Mouse (Mus musculus) lung, embryonic 15.5 days (tissue): ENCODE results near the gene Tenm4. TPM values are rescaled to one million over a fixed set of nuclear protein-coding genes. Genes with fewer than 3 reads are reported as not detected.
A peak's percentile ranks its signal among the peaks of the same experiment; 100 is the strongest.

Experiments used
- ATAC-seq: fragments of 200-750 bp; cut with Nextera tagmentation; 2 replicates; pipeline ENCODE4 v1.8.0; 2017; ENCODE audit warnings: moderate number of reproducible peaks, borderline replicate concordance; ENCODE audit not compliant: low FRiP score, low TSS enrichment; ENCODE audit errors: extremely low read depth
- H3K27ac ChIP-seq: fragments of 300-500 bp; sonication (generic); 2 replicates; pipeline ENCODE4 v1.5.1; 2015; ENCODE audit warnings: moderate library complexity, mild to moderate bottlenecking, inconsistent platforms
- H3K27me3 ChIP-seq: fragments of 300-500 bp; sonication (generic); 2 replicates; pipeline ENCODE4 v1.6.1; 2015; ENCODE audit warnings: inconsistent platforms
- H3K36me3 ChIP-seq: fragments of 300-500 bp; sonication (generic); 2 replicates; pipeline ENCODE4 v1.6.1; 2015; ENCODE audit warnings: inconsistent platforms
- H3K4me1 ChIP-seq: fragments of 300-500 bp; sonication (generic); 2 replicates; pipeline ENCODE4 v1.6.1; 2015; ENCODE audit warnings: inconsistent platforms
- H3K4me2 ChIP-seq: fragments of 300-500 bp; sonication (generic); 2 replicates; pipeline ENCODE4 v1.6.1; 2015; ENCODE audit warnings: inconsistent platforms, mild to moderate bottlenecking, moderate library complexity
- H3K4me3 ChIP-seq: fragments of 300-500 bp; sonication (generic); 2 replicates; pipeline ENCODE4 v1.5.1; 2015; ENCODE audit warnings: mild to moderate bottlenecking, inconsistent platforms
- H3K9ac ChIP-seq: fragments of 300-500 bp; sonication (generic); 2 replicates; pipeline ENCODE4 v1.6.1; 2015; ENCODE audit warnings: inconsistent platforms
- H3K9me3 ChIP-seq: fragments of 300-500 bp; sonication (generic); 2 replicates; pipeline ENCODE4 v1.6.1; 2016; ENCODE audit warnings: inconsistent platforms
- WGBS: fragments of 180-500 bp; shearing (Covaris S2); methylation state at CpG from one replicate; pipeline ENCODE4 v1.1.7; 2015; 5-methylcytosine and 5-hydroxymethylcytosine counted together
- polyA plus RNA-seq: library from polyadenylated mRNA; unstranded; fragments of >200 nt; fragmentation: Nextera tagmentation; extraction: Ambion mirVana; gene quantifications from 2 replicates; pipeline ENCODE4 v1.2.1, GENCODE M21; 2015

Tenm4 gene
- polyA plus RNA-seq, 1 experiment from 2014 or later: 22.1 TPM

GRCm38 (mm10) chr7:96207071-96207470 lies 36.0 kb downstream of the Tenm4 start:
- Histone ChIP-seq H3K4me3 (no peak overlapping the region), H3K9ac (no peak overlapping the region), H3K27me3 (peaks cover 14% of the 10 kb centered on the region), H3K9me3 (no peaks in the 10 kb centered on the region), H3K36me3 (no peaks in the 10 kb centered on the region), H3K27ac (no peak overlapping the region), H3K4me2 (no peak overlapping the region), H3K4me1 (peaks cover 16% of the 10 kb centered on the region)
- 73% methylated on average over 3 of the region's 3 CpGs for WGBS
- no peak for ATAC-seq

- H3K27ac ChIP-seq: peak overlapping the region; percentile 56
- no peaks in the 10 kb centered on the region for H3K9me3 ChIP-seq
- peaks cover 25% of the 10 kb centered on the region for H3K27me3 ChIP-seq
- H3K4me1 ChIP-seq: peaks cover 36% of the 10 kb centered on the region
- ATAC-seq: peak; percentile 71
- peak overlapping the region; percentile 70 for H3K9ac ChIP-seq
- under 1% methylated on average over 59 of the region's 75 CpGs for WGBS
- no peaks in the 10 kb centered on the region for H3K36me3 ChIP-seq
- H3K4me3 ChIP-seq: peak overlapping the region; percentile 58
- peak overlapping the region; percentile 99 for H3K4me2 ChIP-seq
Observed at GRCm38 (mm10) chr7:96209783-96210524, 38.9 kb downstream of the Tenm4 start.

- peak; percentile 58 for ATAC-seq
- peak overlapping the region; percentile 70 for H3K9ac ChIP-seq
- peak overlapping the region; percentile 99 for H3K4me2 ChIP-seq
- peak overlapping the region; percentile 58 for H3K4me3 ChIP-seq
- peaks cover 25% of the 10 kb centered on the region for H3K27me3 ChIP-seq
- H3K36me3 ChIP-seq: no peaks in the 10 kb centered on the region
- under 1% methylated on average over 51 of the region's 62 CpGs for WGBS
- peaks cover 36% of the 10 kb centered on the region for H3K4me1 ChIP-seq
- peak overlapping the region; percentile 56 for H3K27ac ChIP-seq
- no peaks in the 10 kb centered on the region for H3K9me3 ChIP-seq
Observed at GRCm38 (mm10) chr7:96210525-96211369, 39.7 kb downstream of the Tenm4 start.

GRCm38 (mm10) chr7:96211618-96212021 lies 40.6 kb downstream of the Tenm4 start:
- WGBS: under 1% methylated on average over 17 of the region's 17 CpGs
- no peak for ATAC-seq
- Histone ChIP-seq H3K27ac (no peak overlapping the region), H3K4me2 (peak overlapping the region; percentile 99), H3K9me3 (no peaks in the 10 kb centered on the region), H3K36me3 (no peaks in the 10 kb centered on the region), H3K27me3 (peaks cover 25% of the 10 kb centered on the region), H3K4me3 (peak overlapping the region; percentile 58), H3K9ac (peak overlapping the region; percentile 70), H3K4me1 (peaks cover 36% of the 10 kb centered on the region)

- peaks cover 25% of the 10 kb centered on the region for H3K27me3 ChIP-seq
- WGBS: 2% methylated on average over 9 of the region's 9 CpGs
- peak overlapping the region; percentile 57; the same call in 1 of the 2 replicates for H3K9ac ChIP-seq
Observed at GRCm38 (mm10) chr7:96212224-96212591, 41.2 kb downstream of the Tenm4 start.

GRCm38 (mm10) chr7:96212592-96213541 lies 41.8 kb downstream of the Tenm4 start:
- WGBS: under 1% methylated on average over 48 of the region's 48 CpGs
- Histone ChIP-seq H3K27ac (peak overlapping the region; percentile 39), H3K9ac (peak overlapping the region; percentile 57), H3K4me3 (peak overlapping the region; percentile 58), H3K4me1 (peaks cover 36% of the 10 kb centered on the region), H3K36me3 (no peaks in the 10 kb centered on the region), H3K27me3 (peaks cover 25% of the 10 kb centered on the region), H3K4me2 (peak overlapping the region; percentile 99), H3K9me3 (no peaks in the 10 kb centered on the region)
- ATAC-seq: peak; percentile 39

More at GRCm38 (mm10) chr7:96212224-96212591, 41.2 kb downstream of the Tenm4 start:
- Histone ChIP-seq H3K4me1 (peaks cover 36% of the 10 kb centered on the region), H3K4me2 (peak overlapping the region; percentile 99), H3K4me3 (peak overlapping the region; percentile 58), H3K9me3 (no peaks in the 10 kb centered on the region), H3K27ac (no peak overlapping the region), H3K36me3 (no peaks in the 10 kb centered on the region)
- no peak for ATAC-seq

- Histone ChIP-seq H3K27me3 (peaks cover 23% of the 10 kb centered on the region), H3K9ac (peak overlapping the region; percentile 57; the same call in 1 of the 2 replicates)
Observed at GRCm38 (mm10) chr7:96213741-96214140, 42.7 kb downstream of the Tenm4 start.

GRCm38 (mm10) chr7:96214876-96215275 lies 43.8 kb downstream of the Tenm4 start:
- ATAC-seq: no peak
- no peaks in the 10 kb centered on the region for H3K9me3 ChIP-seq
- no peak overlapping the region for H3K4me3 ChIP-seq
- H3K36me3 ChIP-seq: no peaks in the 10 kb centered on the region
- no peak overlapping the region for H3K9ac ChIP-seq
- H3K4me2 ChIP-seq: no peak overlapping the region
- peaks cover 19% of the 10 kb centered on the region for H3K27me3 ChIP-seq
- peaks cover 31% of the 10 kb centered on the region for H3K4me1 ChIP-seq
- H3K27ac ChIP-seq: no peak overlapping the region
- 62% methylated on average over 2 of the region's 2 CpGs for WGBS

More at GRCm38 (mm10) chr7:96213741-96214140, 42.7 kb downstream of the Tenm4 start:
- WGBS: 33% methylated on average over 9 of the region's 10 CpGs
- Histone ChIP-seq H3K9me3 (no peaks in the 10 kb centered on the region), H3K27ac (no peak overlapping the region), H3K4me2 (peak overlapping the region; percentile 99), H3K36me3 (no peaks in the 10 kb centered on the region), H3K4me3 (peak overlapping the region; percentile 58), H3K4me1 (peaks cover 36% of the 10 kb centered on the region)
- no peak for ATAC-seq

GRCm38 (mm10) chr7:96215894-96216509 lies 45.0 kb downstream of the Tenm4 start:
- Histone ChIP-seq H3K9ac (no peak overlapping the region), H3K27me3 (peaks cover 19% of the 10 kb centered on the region), H3K4me2 (no peak overlapping the region), H3K36me3 (no peaks in the 10 kb centered on the region), H3K4me3 (no peak overlapping the region), H3K4me1 (peaks cover 30% of the 10 kb centered on the region), H3K27ac (no peak overlapping the region), H3K9me3 (no peaks in the 10 kb centered on the region)
- ATAC-seq: no peak
- WGBS: 32% methylated on average over 5 of the region's 5 CpGs

GRCm38 (mm10) chr7:96219386-96219785 lies 48.3 kb downstream of the Tenm4 start:
- Histone ChIP-seq H3K27me3 (no peaks in the 10 kb centered on the region), H3K4me3 (no peak overlapping the region), H3K36me3 (no peaks in the 10 kb centered on the region), H3K9me3 (no peaks in the 10 kb centered on the region), H3K4me1 (no peaks in the 10 kb centered on the region), H3K9ac (no peak overlapping the region), H3K4me2 (no peak overlapping the region), H3K27ac (no peak overlapping the region)
- ATAC-seq: no peak
- WGBS: 60% methylated on average over 2 of the region's 2 CpGs

GRCm38 (mm10) chr7:96220647-96221046 lies 49.6 kb downstream of the Tenm4 start:
- Histone ChIP-seq H3K27me3 (no peaks in the 10 kb centered on the region), H3K9ac (no peak overlapping the region), H3K27ac (no peak overlapping the region), H3K9me3 (no peaks in the 10 kb centered on the region), H3K4me1 (no peaks in the 10 kb centered on the region), H3K36me3 (no peaks in the 10 kb centered on the region), H3K4me3 (no peak overlapping the region), H3K4me2 (no peak overlapping the region)
- ATAC-seq: no peak
- WGBS: 66% methylated on average over 5 of the region's 5 CpGs
